In genomic region chr6:140212403-140212802, GRCm38 (mm10) we compare ENCODE assay signal across 20 mouse cellular contexts.
DNase-seq lines count a peak whose midpoint lies in the region; ATAC-seq and TF ChIP-seq lines count a peak whose summit lies in the region.
"Had no signal": no experiment of that assay in that cellular context is flagged by ENCODE, and none has a peak within 500 bp of the region (broad histone marks: within the 10 kb centered on the region; RNA-seq: fewer than 3 reads in every experiment).

No protein-coding gene starts in this region.

- no peak for ATAC-seq in kidney, postnatal 0 days (replicated peaks; ENCODE audit: low FRiP score, low read depth)
- ATAC-seq in lung, postnatal 0 days: no peak

- no peaks in the 10 kb centered on the region for H3K9me3 ChIP-seq in kidney, postnatal 0 days (replicated peaks; ENCODE audit: low read length)
- H3K9me3 ChIP-seq in lung, postnatal 0 days (ENCODE audit: low read length): no peaks in the 10 kb centered on the region
- no peaks in the 10 kb centered on the region for H3K9me3 ChIP-seq in heart, embryonic 10.5 days
- H3K9me3 ChIP-seq: embryonic facial prominence, embryonic 12.5 days; limb, embryonic 13.5 days had no signal

- WGBS in kidney, postnatal 0 days: 69% methylated on average over 2 of the region's 2 CpGs
- WGBS in lung, postnatal 0 days: 62% methylated on average over 2 of the region's 2 CpGs
- 63% methylated on average over 2 of the region's 2 CpGs for WGBS in heart, embryonic 10.5 days

- H3K36me3 ChIP-seq in kidney, postnatal 0 days (ENCODE audit: insufficient read depth, low read length): no peaks in the 10 kb centered on the region
- no peaks in the 10 kb centered on the region for H3K36me3 ChIP-seq in lung, postnatal 0 days (ENCODE audit: insufficient read depth, low read length)
- H3K36me3 ChIP-seq in heart, embryonic 10.5 days: no peaks in the 10 kb centered on the region
- H3K36me3 ChIP-seq: embryonic facial prominence, embryonic 12.5 days; forebrain, embryonic 12.5 days; limb, embryonic 13.5 days; midbrain, embryonic 12.5 days had no signal

- no peaks in the 10 kb centered on the region for H3K27me3 ChIP-seq in kidney, postnatal 0 days (ENCODE audit: insufficient read depth, low read length)
- no peaks in the 10 kb centered on the region for H3K27me3 ChIP-seq in lung, postnatal 0 days (replicated peaks; ENCODE audit: insufficient read depth, low read length)
- H3K27me3 ChIP-seq in heart, embryonic 10.5 days (ENCODE audit: insufficient read depth, poor library complexity, severe bottlenecking): no peaks in the 10 kb centered on the region
- H3K27me3 ChIP-seq: embryonic facial prominence, embryonic 12.5 days; forebrain, embryonic 12.5 days; limb, embryonic 13.5 days; midbrain, embryonic 12.5 days had no signal

- no peak overlapping the region for H3K4me3 ChIP-seq in kidney, postnatal 0 days (replicated peaks; ENCODE audit: low read depth, low read length)
- no peak overlapping the region for H3K4me3 ChIP-seq in lung, postnatal 0 days (ENCODE audit: low read depth, low read length)
- H3K4me3 ChIP-seq in heart, embryonic 10.5 days: no peak overlapping the region
- H3K4me3 ChIP-seq: embryonic facial prominence, embryonic 12.5 days; forebrain, embryonic 12.5 days; limb, embryonic 13.5 days; midbrain, embryonic 12.5 days had no signal

- DNase-seq in kidney, postnatal 0 days (ENCODE audit: low spot score): no peak
- DNase-seq in kidney, postnatal 4 days: no peak
- no peak for DNase-seq in lung, postnatal 0 days (ENCODE audit: low spot score)
- no peak for DNase-seq in lung, postnatal 4 days
- DNase-seq in R1 (ENCODE audit: low read depth, low spot score): peak; percentile 63
- peak; percentile 30 for DNase-seq in testis, postnatal 14 days (ENCODE audit: low spot score)
- no peak for DNase-seq in heart, embryonic 10.5 days (ENCODE audit: low spot score)
- DNase-seq: cerebellum, adult 18-20 months; kidney, adult 11 months; kidney, postnatal 10 days; layer of hippocampus, postnatal 36 days; lung, postnatal 14 days; right cerebral cortex, postnatal 25 days; spleen, adult 18-20 months; thymus, adult 18-20 months; thymus, postnatal 36 days had no signal

- no peak for TF ChIP-seq EP300 in lung, postnatal 0 days (IDR thresholded peaks at IDR 0.05)

- no peaks in the 10 kb centered on the region for H3K4me1 ChIP-seq in kidney, postnatal 0 days (replicated peaks; ENCODE audit: insufficient read depth, low read length)
- H3K4me1 ChIP-seq in lung, postnatal 0 days (ENCODE audit: insufficient read depth, low read depth, low read length): no peaks in the 10 kb centered on the region
- no peaks in the 10 kb centered on the region for H3K4me1 ChIP-seq in heart, embryonic 10.5 days
- H3K4me1 ChIP-seq: embryonic facial prominence, embryonic 12.5 days; forebrain, embryonic 12.5 days; limb, embryonic 13.5 days; midbrain, embryonic 12.5 days had no signal

- H3K4me2 ChIP-seq in kidney, postnatal 0 days (ENCODE audit: low read length): no peak overlapping the region
- no peak overlapping the region for H3K4me2 ChIP-seq in lung, postnatal 0 days (replicated peaks; ENCODE audit: low read depth, low read length)
- H3K4me2 ChIP-seq: embryonic facial prominence, embryonic 12.5 days; forebrain, embryonic 12.5 days; limb, embryonic 13.5 days; midbrain, embryonic 12.5 days had no signal

- peak; percentile 20; the same call in 1 of the 2 replicates for TF ChIP-seq CTCF in kidney, postnatal 0 days (IDR thresholded peaks at IDR 0.05; ENCODE audit: low read depth)
- peak; percentile 26; the same call in 1 of the 2 replicates for TF ChIP-seq CTCF in lung, postnatal 0 days (IDR thresholded peaks at IDR 0.05)

- H3K9ac ChIP-seq in kidney, postnatal 0 days (ENCODE audit: low read depth, low read length): no peak overlapping the region
- no peak overlapping the region for H3K9ac ChIP-seq in lung, postnatal 0 days (replicated peaks; ENCODE audit: low read depth)
- H3K9ac ChIP-seq: embryonic facial prominence, embryonic 12.5 days; forebrain, embryonic 12.5 days; limb, embryonic 13.5 days; midbrain, embryonic 12.5 days had no signal

- no peak overlapping the region for H3K27ac ChIP-seq in kidney, postnatal 0 days
- H3K27ac ChIP-seq in lung, postnatal 0 days (ENCODE audit: low read length): no peak overlapping the region
- H3K27ac ChIP-seq in heart, embryonic 10.5 days: no peak overlapping the region
- H3K27ac ChIP-seq: embryonic facial prominence, embryonic 12.5 days; forebrain, embryonic 12.5 days; limb, embryonic 13.5 days; midbrain, embryonic 12.5 days had no signal

Comparison
In these comparisons a context has a peak if more than half of its experiments do, and no peak if none do; other contexts are left out.
1. DNase-seq: peak in R1 (single experiment) and testis, postnatal 14 days (single experiment); none in kidney, postnatal 0 days (single experiment), kidney, postnatal 4 days (0 of 2), lung, postnatal 0 days (single experiment), lung, postnatal 4 days (0 of 2) and heart, embryonic 10.5 days (single experiment).